Mouse (Mus musculus): ENCODE results near the gene Erich3.

DNA sequence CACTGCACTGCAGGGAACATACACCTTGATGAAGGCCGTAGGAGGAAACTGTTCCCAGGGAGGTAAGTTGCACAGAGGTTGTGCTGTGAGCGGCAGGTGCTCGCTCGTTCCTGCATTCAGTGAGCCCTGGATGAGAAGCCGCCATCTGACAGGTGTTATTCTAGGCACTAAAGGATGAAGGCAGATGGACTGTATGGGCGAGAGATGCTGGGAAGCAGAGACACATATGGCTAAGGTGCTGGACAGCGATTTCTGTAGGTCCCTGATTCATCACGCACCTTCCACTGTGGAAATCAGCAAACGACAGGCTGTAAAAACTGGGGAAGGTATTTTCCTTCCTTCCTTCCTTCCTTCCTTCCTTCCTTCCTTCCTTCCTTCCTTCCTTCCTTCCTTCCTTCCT, 148.2 kb downstream of the Erich3 start:
- TF ChIP-seq CTCF (IDR thresholded peaks at IDR 0.05; ENCODE audit: insufficient read depth, low read depth, low read length) (no peak), POLR2A (IDR thresholded peaks at IDR 0.05; ENCODE audit: insufficient read depth, low read depth, low read length) (no peak)
